Mouse (Mus musculus) urinary bladder, adult 2 months (tissue): Measurements from ENCODE around the gene Ufd1. TPM values are rescaled to one million over a fixed set of nuclear protein-coding genes. Genes with fewer than 3 reads are reported as not detected.
"Not testable (repeated sequence)": the region's sequence is repeated elsewhere in the genome, so short reads cannot be mapped to it uniquely, and the experiment has no call there.

Experiments used
- DNase-seq: peaks from one replicate; pipeline ENCODE4 v3.0.0; 2022; ENCODE audit warnings: low spot score
- polyA plus RNA-seq: library from polyadenylated mRNA; depleted of rRNA; stranded (reverse); fragments of >200 nt; gene quantifications from 2 replicates; pipeline ENCODE4 v1.2.3, GENCODE M21; 2012

Ufd1 gene
- polyA plus RNA-seq, 1 experiment = 58.0 TPM

DNA sequence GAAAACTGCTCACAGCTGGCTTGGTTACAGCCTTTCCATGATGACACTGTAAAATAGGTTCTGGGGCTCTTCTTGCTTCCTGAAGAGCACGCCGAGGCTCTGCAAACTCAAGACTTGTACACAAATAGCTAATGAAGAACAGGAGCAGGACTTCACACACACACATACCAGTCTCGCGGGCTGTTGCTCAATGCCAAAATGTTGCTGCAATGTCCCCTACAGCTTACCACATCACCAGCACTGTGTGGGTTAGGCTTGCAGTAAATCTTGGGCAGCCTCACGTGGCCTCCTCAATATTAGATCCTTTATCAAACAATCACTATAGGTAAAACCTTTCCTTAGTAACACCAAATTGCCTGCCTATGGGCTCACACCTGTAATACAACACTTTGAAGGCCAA lies 2.6 kb upstream of the Ufd1 start:
- DNase-seq = no peak

DNA sequence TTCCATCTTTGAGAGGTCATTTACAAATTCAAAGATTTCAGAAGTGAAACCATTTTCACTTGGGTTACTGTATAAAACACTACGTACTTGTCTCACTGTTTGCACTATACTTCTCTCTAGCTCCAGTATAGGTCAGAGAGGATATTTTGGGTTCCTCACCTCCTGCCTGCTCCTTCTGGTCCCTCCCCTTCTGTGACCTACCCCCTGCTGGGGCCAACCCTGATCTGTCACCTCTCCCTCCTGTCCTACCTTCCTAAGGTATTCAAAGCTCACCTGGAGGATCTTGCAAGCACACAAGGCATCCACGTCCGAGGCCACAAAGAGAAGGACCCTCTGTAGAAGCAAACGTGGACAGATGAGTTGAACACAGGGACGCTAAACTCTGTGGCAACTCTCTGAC lies 547 bp upstream of the Ufd1 start:
- no peak for DNase-seq

DNA sequence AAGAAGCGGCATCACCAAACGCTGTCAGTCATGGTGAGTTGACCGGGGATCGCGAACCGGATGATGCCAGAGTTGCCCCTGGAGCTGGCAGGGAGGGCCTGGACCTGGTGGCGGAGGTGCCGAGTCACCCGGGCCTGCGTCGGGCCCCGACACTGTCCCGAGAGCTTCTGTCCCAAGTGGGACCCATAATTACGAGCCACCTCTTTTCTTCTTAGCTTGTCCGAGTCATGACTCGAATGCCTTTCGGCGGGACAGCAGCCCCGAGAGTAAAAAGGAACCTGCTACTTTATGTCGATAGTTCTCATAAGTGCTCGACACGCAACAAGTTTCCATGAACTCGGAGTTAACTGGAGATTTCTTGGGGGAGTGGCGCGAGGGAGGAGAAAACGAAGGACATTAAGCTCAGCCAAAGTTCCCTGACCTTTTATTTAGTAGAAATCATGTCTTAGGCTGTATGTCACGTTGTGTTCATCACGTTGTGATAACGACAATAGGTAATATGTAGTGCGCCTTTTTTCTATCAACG lies 869 bp downstream of the Ufd1 start:
- DNase-seq = peak; percentile 74

DNA sequence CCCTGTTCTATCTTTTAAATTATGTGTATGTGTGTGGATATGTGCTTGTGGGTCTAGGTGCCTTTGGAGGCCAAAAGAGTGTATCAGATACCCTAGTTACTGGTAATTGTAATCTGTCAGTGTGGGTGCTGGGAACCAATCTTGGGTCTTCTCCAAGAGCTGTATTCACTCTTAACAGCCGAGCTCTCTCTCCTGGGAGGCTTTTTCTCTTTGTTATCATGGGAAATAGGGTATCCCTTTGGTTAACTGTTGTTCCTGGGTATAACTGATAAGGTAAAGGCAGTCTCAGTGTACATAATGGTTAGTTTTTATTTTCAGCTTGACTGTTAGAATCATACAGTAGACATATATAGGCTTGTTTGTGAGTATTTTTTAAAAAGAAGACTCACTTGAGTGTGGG lies 10.8 kb downstream of the Ufd1 start:
- no peak for DNase-seq

DNA sequence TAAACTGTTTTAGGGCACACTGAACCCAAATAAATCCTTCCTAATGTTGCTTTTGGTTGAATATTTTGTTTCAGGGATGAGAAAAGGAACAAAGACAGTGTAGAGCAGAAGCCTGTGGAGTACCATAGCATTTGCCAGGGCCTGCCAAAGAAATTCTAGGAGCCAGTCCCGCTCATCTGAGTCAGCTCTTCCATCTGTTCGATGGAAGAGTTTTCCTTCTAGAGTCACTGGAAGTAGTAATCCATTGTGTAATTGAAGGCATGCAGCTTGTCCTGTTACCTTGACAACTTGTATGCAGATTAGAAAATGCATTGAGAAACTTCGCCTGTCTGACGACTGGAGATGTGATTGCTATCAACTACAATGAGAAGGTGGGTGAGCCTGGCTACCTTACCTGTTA lies 11.3 kb downstream of the Ufd1 start:
- no peak for DNase-seq

DNA sequence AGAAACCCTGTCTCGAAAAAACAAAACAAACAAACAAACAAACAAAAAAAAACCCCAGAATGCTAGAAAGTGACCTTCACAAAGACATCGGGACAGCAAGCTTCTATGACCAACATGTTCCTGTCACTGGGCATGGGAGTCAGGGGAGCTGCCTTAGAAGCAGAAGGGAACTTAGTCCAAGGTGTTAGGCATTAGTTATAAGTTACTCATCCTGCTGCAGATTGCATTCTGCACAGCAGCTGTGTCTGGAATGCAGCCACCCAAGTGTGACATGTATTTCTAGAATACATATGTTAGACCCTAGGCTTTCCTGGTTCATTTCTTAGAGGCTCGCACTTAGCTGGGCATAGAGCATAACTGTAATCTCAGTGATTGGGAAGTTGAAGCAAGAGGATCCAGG lies 17.1 kb downstream of the Ufd1 start:
- no peak for DNase-seq

DNA sequence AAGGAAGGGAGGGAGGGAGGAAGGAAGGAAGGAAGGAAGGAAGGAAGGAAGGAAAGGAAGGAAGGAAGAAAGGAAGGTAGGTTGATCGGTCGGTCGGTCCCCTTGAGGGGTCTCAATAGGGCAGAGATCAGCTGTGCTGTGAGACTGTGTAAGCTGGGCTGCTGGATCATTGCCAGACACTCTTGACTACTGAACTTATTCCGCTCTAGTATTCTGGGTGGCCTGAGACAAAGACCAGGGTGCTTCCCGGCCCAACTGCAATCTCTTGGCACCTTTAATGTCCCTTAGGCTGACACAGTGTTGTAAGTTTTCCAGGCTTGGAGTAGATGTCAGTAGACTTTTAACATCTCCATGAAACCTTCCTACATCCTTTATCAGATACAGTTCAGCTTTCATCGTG lies 17.5 kb downstream of the Ufd1 start:
- DNase-seq = no peak

DNA sequence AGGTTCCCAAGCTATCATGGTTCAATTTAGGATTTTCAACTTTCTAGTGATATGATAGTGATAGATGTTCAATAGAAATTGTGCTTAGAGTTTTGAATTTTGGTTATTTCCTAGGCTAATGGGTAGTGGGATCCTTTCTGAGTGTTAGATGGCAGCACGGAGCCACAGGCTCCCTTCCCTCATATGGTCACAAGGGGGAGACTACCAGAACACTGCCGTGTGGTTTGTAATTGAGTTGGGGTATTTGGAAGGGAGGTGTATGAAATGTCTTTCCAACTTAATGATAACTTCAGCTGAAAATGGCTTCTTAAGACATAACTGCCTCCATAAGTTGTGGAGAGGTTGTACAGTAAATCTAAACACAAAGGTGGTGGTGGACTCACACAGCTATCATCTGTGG lies 21.9 kb downstream of the Ufd1 start:
- no peak for DNase-seq

DNA sequence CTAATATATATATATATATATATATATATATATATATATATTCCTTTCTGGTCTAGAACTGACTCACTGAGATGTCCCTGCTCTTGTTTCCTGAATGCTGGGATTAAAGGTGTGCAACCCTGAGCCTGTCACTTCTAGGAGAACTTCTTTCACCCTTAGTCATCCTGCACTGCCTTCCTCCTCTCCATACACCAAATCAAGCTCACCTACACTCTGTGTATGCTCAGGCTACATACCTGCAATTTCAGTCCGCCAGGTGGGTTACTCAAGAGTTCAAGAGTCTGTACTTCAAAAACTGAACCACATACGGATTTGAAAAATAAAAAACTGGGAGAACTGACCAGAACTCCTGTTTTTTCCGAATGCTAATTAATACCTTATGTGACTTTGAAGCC lies 24.5 kb downstream of the Ufd1 start:
- DNase-seq = no peak

DNA sequence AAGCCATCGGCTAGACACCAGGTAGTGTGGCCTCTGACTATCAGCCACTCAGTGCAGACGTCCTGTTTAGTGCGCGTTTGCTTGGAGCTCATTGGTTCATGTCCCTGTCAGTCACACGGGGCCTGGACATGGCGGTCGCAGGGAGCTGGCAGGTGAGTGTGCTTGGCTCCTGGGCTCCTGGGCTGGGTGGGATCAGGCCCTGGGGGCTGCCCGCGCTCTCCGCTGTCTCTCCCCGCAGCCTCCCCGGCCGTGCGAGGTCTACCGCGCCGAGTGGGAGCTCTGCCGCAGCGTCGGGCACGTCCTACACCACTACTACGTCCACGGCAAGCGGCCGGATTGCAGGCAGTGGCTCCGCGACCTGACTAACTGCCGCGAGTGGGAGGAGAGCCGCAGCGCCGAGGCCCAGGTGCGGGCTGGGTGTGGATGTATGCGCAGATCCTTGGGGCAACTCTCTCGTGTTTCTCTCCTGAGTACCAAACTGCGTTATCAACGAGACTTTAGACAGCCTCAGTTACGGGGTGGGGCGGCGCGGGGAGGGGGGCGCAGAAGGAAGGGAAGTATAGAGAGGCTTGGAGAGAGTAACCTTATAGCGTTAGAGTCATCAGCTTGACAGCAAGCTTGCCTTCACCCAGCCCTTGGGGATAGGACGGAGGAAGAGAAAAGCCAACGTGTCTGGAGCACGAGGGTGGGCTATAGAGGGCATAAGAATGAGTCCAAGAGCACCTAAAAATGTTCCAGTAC lies 25.1 kb downstream of the Ufd1 start, which contains the start of the genes 2510002D24Rik and Gm28539:
2510002D24Rik (plus strand) TSS at position 111 of the 741 bp plus-strand sequence.
Gm28539 (plus strand) TSS at position 117 of the 741 bp plus-strand sequence.
- DNase-seq = peak; percentile 92

DNA sequence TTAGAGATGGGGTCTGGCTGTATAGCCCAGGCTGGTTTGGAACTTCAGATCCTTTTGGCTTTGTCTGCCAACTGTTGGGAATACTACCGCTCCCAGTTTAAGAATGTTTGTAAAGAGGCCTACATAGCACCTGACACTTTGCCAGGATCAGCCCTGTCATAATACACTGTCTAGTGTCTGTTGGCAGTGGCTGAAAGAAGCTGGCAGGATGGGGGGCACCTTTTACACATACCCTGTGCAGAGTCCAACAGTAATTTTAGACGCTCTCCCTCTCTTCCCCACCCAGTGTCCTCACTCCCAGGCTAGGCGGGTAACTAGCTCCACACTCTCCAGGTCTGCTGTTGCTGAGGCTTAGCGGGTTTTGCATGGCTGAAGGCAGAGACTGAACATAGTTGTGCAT lies 26.8 kb downstream of the Ufd1 start:
- no peak for DNase-seq

DNA sequence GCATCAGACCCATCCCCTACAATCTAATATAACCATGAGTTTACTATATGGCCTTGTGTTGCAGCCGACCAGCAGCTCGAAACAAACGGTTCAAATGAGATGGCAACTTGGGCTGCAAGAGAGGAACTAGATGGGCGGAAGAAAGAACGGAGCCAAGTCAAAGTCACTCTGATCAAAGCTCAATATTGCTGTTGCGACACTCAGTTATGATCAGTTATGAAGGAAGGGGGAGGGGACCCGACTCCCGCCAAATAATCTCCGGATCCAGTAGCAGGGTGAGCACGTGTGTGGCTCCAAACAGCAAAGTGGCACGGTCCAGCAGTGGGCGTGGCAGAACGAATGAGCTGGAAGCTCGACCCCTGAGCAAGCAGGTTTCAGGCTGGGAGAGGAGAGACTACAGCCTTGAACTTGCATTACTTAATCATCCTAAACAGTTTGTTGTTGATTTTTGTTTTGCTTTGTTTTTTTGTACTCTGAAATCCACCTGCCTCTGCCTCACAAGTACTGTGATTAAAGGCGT lies 34.8 kb downstream of the Ufd1 start:
- no peak for DNase-seq

DNA sequence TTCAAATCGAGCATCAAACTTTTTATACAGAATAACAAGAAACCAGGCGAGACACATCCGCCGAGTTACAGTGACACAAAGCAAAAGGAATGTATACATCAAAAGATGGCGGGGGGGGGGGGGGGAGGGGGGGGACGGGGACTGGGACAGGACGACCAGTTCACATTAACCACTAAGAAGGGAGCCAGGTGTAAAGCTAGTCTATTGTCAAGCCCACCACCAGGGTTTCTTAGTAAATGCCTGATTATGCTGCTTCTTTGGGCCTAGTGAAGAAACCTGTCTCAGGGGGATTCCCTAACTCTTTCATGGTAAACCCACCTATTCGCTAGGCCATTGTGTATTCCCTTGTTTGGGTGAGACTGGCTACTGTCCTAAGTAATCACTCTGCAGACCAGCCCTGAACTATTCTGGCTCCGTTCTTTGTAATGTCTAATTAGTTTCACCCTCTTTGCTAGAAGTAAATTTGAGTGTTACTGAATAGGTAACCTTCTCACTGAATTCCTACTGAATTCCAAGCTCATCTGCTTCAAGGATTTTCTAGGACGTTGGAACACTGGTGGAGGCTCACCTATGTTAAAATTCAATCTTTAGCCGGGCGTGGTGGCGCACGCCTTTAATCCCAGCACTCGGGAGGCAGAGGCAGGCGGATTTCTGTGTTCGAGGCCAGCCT lies 38.1 kb downstream of the Ufd1 start:
- not testable (repeated sequence) for DNase-seq

DNA sequence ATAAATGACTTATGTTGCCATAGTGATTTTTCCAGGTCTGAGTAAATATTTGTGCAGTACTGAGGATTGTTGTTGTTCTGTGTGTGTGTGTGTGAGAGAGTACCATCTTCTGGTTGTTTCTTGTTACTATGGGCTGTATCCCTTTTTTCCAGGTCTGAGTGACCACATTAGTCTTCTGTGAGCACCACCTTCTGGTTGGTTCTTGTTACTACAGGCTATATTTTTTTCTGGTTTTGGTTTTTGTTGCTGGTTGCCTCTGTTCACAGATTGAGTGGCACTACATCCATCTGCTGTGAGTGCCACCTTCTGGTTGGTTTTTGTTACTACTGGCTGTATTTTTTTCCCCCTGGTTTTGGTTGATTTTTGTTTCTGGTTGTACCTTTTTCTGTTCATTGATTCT lies 47.0 kb downstream of the Ufd1 start:
- no peak for DNase-seq

DNA sequence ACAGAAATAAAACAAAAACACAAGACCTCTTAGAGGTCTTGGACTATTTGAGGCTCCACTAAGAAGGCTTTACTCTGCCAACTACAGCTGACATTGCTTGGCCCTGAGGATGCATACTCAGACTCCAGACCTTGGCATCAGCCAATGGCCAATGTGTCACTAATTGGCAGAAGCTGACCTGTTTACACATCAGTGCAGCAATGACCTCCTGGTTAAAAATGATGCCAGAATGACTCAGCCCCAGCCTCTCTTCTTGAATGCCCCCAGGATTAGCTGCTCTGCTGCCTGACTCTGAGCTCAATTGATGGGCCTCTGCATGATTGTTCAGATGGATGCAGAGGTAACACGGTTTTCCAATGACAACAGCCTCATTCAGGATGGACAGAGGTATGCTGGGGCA lies 48.6 kb downstream of the Ufd1 start:
- DNase-seq = no peak

DNA sequence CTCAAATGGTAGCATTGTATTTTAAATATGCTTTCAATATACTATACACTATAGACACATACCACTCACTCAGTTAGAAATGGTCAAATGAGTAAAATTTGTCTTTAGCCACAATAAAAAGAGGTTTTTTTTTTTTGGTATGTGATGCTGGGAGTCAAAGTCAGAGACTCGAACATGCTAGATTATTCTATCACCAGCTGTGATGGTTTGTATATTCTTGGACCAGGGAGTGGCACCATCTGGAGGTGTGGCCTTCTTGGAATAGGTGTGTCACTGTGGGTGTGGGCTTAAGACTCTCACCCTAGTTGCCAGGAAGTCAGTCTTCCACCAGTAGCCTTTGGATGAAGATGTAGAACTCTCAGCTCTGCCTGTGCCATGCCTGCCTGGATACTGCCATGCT lies 58.9 kb downstream of the Ufd1 start:
- not testable (repeated sequence) for DNase-seq

DNA sequence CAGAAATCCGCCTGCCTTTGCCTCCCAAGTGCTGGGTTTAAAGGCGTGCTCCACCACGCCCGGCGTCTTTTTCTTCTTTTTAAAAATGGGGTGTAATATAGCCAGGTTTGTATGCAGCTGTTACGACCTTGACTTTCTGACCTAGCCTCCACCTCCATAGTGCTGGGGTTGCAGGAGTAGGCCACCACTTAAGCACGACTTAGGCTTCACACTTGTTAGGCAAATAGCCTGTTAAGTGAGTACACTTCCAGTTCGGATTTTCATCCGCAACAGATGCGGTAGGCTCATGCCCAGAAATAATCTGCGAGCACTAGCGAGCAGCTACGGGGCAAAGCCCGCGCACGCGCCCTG lies 64.5 kb downstream of the Ufd1 start:
- no peak for DNase-seq

DNA sequence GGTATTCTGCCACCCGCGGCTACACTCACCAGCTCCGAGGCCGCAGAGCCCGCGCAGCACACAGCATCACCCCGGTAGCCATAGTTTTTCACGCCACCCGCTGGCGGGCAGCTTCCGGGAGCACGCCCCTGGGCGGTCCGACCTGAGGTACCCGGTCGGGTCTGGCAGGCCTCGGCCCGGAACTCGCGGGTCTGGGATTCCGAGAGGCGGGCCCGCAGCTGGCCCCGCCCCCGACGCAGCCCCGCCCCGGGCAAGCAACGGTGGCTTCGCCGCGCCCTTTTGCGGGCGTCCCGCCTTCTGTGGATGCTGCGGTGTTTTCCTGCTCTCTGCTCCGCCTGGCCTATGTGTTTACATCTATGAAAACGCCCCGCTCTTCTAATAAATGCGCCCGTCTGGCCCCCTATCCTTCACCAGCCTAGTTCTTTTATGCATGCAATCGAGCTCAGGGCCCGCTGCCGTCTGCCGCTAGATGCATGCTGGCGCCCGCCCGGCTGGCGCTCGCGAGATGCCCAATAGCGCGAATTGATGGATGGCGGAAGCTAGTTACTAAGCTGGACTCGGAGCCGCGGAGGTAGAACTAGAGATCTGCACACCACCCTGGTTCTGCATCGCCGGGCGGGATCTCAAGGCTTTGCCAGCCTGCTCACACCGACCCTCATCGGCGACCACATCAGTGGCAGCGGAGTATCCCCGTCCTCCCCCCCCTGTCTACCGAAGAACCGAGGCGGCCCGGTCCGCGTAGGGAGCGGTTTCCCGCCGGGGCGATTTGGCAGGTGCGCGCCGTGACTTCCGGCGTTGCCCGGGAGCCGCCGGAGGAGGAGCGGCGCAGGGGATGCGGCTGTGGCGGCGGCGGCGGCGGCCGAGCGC lies 65.1 kb downstream of the Ufd1 start, which contains the start of the genes Mrpl40 and Hira:
Mrpl40 (minus strand) TSS at position 421 of the 867 bp plus-strand sequence.
Hira (plus strand) TSS at position 596 of the 867 bp plus-strand sequence.
- peak; percentile 91 for DNase-seq

DNA sequence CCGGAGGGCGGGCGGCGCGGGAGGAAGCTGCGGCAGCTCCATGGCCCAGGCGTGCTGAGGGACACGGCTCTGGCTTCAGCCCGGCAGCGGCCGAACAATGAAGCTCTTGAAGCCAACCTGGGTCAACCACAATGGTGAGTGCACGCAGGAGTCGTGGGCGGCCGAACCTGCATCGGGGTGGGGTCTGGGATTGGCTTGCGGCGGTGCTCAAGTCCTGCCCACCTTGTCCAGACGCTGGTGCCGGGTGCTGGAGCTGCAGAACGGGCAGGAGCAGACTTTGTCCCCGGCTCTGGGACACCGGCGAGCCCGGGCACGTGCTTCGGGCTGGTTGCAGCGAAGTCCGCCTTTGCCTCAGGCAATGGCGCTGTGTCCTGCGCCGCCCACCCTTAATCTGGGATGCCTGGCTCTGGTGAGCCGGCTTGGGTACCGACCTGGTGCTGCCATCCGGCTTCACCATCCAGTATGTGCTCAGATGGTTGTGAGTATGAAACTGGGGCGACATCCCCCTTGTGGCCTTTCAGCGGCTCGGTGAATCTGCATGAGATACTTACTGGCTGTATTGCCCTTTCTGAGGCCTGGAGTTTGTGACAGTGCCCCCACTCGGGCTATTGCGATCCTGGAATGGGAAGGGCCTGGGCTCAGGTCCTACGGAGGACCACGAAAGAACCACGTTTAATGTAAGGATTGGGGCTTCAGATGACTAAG lies 66.0 kb downstream of the Ufd1 start:
- DNase-seq = no peak

DNA sequence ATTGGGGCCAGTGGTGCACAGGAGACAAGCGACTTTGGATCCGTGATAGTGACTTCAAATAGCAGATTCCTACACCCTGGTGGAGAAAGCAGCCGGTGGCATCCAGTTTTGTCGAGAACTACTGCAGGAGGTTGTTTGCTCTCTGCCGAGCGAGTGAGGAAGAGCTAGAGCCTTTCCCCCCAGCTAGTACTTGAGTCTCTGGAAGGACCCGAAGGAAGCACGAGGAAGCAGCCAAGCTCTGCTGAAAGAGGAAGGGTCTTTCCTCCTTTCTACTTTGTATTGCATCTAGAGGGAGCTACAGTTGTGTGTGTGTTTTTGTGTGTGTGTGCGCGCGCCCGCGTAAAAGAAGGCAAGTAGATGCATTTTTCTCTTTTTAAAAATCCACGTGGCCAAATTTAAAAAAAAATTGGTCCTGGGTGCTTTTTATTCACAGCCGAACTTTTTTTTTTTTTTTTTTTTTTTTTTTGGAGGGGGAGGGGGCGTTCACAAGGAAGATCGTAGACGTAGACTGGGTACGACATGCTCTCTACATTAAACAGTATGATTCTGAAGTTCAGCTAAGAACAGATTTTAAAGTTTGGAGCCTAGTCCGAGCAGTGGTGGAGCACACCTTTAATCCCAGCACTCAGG lies 66.6 kb downstream of the Ufd1 start:
- DNase-seq = no peak

DNA sequence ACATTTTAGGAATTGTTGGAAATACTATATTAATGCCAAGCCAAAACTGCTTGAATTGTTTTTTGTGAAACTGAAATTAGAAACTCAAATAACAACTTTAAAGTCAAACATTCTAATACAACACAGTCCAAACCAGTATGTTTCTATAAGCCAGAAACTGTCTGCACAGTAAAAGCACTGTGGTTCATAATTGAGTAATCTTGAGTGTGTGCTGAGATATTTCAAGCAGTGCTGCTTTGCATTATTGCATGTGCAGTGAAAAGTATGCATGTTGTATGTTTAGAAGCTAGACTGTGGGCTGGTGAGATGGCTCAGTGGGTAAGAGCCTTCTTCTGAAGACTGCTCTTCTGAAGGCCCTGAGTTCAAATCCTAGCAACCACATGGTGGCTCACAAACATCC lies 72.5 kb downstream of the Ufd1 start:
- no peak for DNase-seq
